Mouse (Mus musculus) olfactory bulb, adult 2 months (tissue): Measurements from ENCODE around the gene Sap25. TPM values are rescaled to one million over a fixed set of nuclear protein-coding genes. Genes with fewer than 3 reads are reported as not detected.

Experiments
- H3K27ac ChIP-seq: fragments of 200-500 bp; 2 replicates; pipeline ENCODE4 v1.5.1; 2012; ENCODE audit warnings: low read depth, low read length; ENCODE audit not compliant: insufficient read depth
- H3K4me1 ChIP-seq: fragments of 200-500 bp; 2 replicates; pipeline ENCODE4 v1.6.1; 2012; ENCODE audit warnings: low read length; ENCODE audit not compliant: control insufficient read depth, insufficient read depth
- H3K4me3 ChIP-seq: fragments of 200-500 bp; 2 replicates; pipeline ENCODE4 v1.5.1; 2012; ENCODE audit warnings: mild to moderate bottlenecking, low read depth, low read length, moderate library complexity; ENCODE audit not compliant: insufficient read depth
- CTCF ChIP-seq: fragments of 200-500 bp; IDR thresholded peaks from 2 replicates; pipeline ENCODE4 v1.5.1; 2012; ENCODE audit warnings: low read depth, mild to moderate bottlenecking, low read length, moderate library complexity; ENCODE audit not compliant: insufficient read depth
- POLR2A ChIP-seq: fragments of 200-500 bp; IDR thresholded peaks from 2 replicates; pipeline ENCODE4 v1.6.1; 2012; ENCODE audit warnings: mild to moderate bottlenecking, low read depth, low read length, moderate library complexity; ENCODE audit not compliant: insufficient read depth
- WGBS: fragments of 180-500 bp; shearing (Covaris S2); methylation state at CpG from one replicate; pipeline ENCODE4 v1.1.7; 2018; 5-methylcytosine and 5-hydroxymethylcytosine counted together
- polyA plus RNA-seq: library from polyadenylated mRNA; stranded (reverse); fragments of >200 nt; gene quantifications from 2 replicates; pipeline ENCODE4 v1.2.4, GENCODE M21; 2012; ENCODE audit warnings: low replicate concordance; ENCODE audit not compliant: missing spikeins, insufficient read depth, insufficient read length

The Sap25 gene
- polyA plus RNA-seq, 1 experiment: not detected

DNA sequence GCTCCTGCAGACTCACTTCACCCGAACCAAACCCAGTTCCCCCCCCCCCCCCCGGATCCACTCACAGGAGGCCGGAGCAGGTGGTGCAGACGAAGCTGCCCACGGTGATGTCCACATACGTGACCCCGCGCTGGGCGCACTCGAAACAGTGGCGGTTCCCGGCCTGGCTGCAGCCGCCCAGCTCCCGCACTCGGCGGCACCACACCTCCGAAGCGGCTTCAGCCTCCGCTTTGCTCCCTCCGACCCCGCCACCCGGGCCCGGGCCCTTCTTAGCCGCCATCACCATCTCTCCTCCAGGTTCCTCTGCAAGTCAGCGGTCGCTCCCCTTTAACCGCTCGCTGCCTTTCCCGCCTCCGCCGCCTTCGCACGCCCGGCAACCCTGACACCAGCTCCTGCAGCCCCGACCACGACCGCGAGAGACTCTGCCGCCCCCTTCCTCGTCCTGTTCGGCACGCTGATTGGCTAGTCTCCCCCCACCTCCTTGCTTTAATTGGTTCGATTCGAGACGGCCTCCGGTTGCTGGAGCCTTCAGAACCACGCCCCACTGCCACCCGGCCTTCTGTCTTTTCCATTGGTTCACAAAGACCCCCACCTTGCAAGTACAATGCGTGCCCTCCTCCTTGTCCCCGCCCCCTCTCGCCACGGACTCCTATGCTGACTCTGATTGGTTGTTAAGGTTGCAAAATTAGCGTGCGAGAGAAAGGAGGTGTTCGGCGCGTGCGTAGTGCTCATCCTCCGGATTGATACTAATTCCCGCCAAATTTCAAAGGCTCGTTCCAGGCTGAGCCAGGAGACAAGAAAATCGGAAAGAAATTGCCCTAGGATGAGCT is 43.4 kb downstream of the Sap25 start, which contains the start of gene Agfg2:
TSS of gene Agfg2 (minus strand) at position 433 of the 830 bp plus-strand sequence.
- under 1% methylated on average over 62 of the region's 62 CpGs for WGBS
- H3K4me3 ChIP-seq: peak within 1 kb of the TSS; percentile 80
- TF ChIP-seq CTCF (no peak), POLR2A (peak; percentile 48; the same call in 1 of the 2 replicates)
- H3K4me1 ChIP-seq: peaks cover 9% of the 10 kb centered on the region
- peak within 1 kb of the TSS; percentile 19; the same call in 1 of the 2 replicates for H3K27ac ChIP-seq

- 94% methylated on average over 3 of the region's 3 CpGs for WGBS
Measured at GRCm38 (mm10) chr5:137685653-137686052, 44.5 kb downstream of the Sap25 start.

GRCm38 (mm10) chr5:137686127-137686790 is 45.1 kb downstream of the Sap25 start:
- TF ChIP-seq POLR2A: no peak
- Histone ChIP-seq H3K4me3 (no peak overlapping the region), H3K4me1 (peaks cover 9% of the 10 kb centered on the region), H3K27ac (no peak overlapping the region)
- whole genome bisulfite sequencing: 55% methylated on average over 6 of the region's 6 CpGs

More at GRCm38 (mm10) chr5:137685653-137686052, 44.5 kb downstream of the Sap25 start:
- Histone ChIP-seq H3K4me3 (no peak overlapping the region), H3K4me1 (peaks cover 9% of the 10 kb centered on the region), H3K27ac (no peak overlapping the region)
- TF ChIP-seq POLR2A (no peak), CTCF (no peak)

DNA sequence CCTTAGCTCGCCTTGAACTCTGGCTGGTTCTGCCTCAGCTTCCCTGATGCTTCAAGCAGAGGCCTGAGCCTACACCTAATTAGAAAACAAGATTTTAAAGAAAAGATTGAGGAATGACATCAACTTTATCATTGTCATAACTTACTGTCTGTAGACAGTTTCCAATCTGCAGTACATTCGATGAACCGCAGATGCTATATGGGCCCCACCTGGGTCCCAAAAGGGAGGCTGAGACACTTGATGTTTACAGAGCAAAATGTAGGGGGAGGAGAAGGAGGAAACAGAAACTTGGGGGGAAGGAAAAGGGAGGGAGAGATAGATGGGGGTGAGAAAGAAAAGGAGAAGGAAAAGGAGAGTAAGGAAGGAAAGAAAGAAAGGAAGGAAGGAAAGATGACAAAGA is 48.8 kb downstream of the Sap25 start:
- 93% methylated on average over 3 of the region's 3 CpGs for WGBS
- Histone ChIP-seq H3K27ac (no peak overlapping the region), H3K4me1 (peaks cover 3% of the 10 kb centered on the region; the same call in 1 of the 2 replicates), H3K4me3 (no peak overlapping the region)
- TF ChIP-seq POLR2A (no peak), CTCF (no peak)

GRCm38 (mm10) chr5:137690531-137690930 is 49.4 kb downstream of the Sap25 start:
- H3K27ac ChIP-seq: no peak overlapping the region
- H3K4me3 ChIP-seq: no peak overlapping the region
- WGBS: 77% methylated on average over 9 of the region's 9 CpGs
- TF ChIP-seq CTCF (no peak), POLR2A (no peak)
- H3K4me1 ChIP-seq: peaks cover 3% of the 10 kb centered on the region; the same call in 1 of the 2 replicates

DNA sequence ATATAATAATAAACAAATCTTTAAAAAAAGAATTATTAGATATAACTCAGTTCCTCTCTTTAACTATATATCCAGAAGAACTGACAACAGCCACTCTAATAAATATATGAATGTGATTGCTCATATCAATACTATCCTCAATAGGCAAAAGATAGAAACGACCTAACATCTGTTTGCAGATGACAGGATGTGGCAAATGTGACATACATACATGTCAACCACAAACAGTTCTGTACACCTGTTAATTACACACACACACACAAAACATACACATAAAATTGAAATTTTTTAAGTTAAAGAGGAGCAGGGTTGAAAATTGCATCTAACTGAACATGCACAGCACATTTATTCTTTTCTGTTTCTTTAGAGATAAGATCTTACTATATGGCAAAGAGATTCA is 50.7 kb downstream of the Sap25 start:
- Histone ChIP-seq H3K4me3 (no peak overlapping the region), H3K4me1 (no peaks in the 10 kb centered on the region), H3K27ac (no peak overlapping the region)
- TF ChIP-seq POLR2A: no peak
- TF ChIP-seq CTCF: no peak
- WGBS: 67% methylated on average over 1 of the region's 1 CpGs

Other genes with a start within 250 kb of the Sap25 start
- gene Zan, start 164.3 kb upstream of the Sap25 start, polyA plus RNA-seq: not detected in 2 replicates
- not detected in 2 replicates for gene Pop7, start 138.8 kb upstream of the Sap25 start, polyA plus RNA-seq
- gene Gigyf1, start 122.8 kb upstream of the Sap25 start, polyA plus RNA-seq: not detected in 2 replicates
- gene Epo, start 108.1 kb upstream of the Sap25 start, polyA plus RNA-seq: not detected in 2 replicates
- gene Gnb2, start 107.8 kb upstream of the Sap25 start, polyA plus RNA-seq: not detected in 2 replicates
- not detected in 2 replicates for gene Actl6b, start 87.8 kb upstream of the Sap25 start, polyA plus RNA-seq
- gene Tfr2, start 71.5 kb upstream of the Sap25 start, polyA plus RNA-seq: not detected in 2 replicates
- not detected in 2 replicates for gene Mospd3, start 40.3 kb upstream of the Sap25 start, polyA plus RNA-seq
- not detected in 2 replicates for gene Pcolce, start 27.6 kb upstream of the Sap25 start, polyA plus RNA-seq
- not detected in 2 replicates for gene Fbxo24, start 12.3 kb upstream of the Sap25 start, polyA plus RNA-seq
- gene Lrch4, start 12.2 kb upstream of the Sap25 start, polyA plus RNA-seq: not detected in 2 replicates
- not detected in 2 replicates for gene Gm20605, start 12.2 kb upstream of the Sap25 start, polyA plus RNA-seq
- gene Irs3, start 4.4 kb downstream of the Sap25 start, polyA plus RNA-seq: not detected in 2 replicates
- not detected in 2 replicates for gene Agfg2, start 43.4 kb downstream of the Sap25 start, polyA plus RNA-seq
- not detected in 2 replicates for gene Nyap1, start 100.3 kb downstream of the Sap25 start, polyA plus RNA-seq
- 483 TPM in 1 of 2 replicates, not detected in the other for gene Tsc22d4, start 104.4 kb downstream of the Sap25 start, polyA plus RNA-seq
- not detected in 2 replicates for gene Ppp1r35, start 137.5 kb downstream of the Sap25 start, polyA plus RNA-seq
- not detected in 2 replicates for gene Mepce, start 146.3 kb downstream of the Sap25 start, polyA plus RNA-seq
- not detected in 2 replicates for gene Zcwpw1, start 146.5 kb downstream of the Sap25 start, polyA plus RNA-seq
- not detected in 2 replicates for gene Pilra, start 194.9 kb downstream of the Sap25 start, polyA plus RNA-seq
- not detected in 2 replicates for gene Pilrb1, start 216.8 kb downstream of the Sap25 start, polyA plus RNA-seq
- not detected in 2 replicates for gene Pilrb2, start 230.5 kb downstream of the Sap25 start, polyA plus RNA-seq